Mouse (Mus musculus) subcutaneous adipose tissue, adult 2 months (tissue): ENCODE measurements around the gene Mettl3. TPM values are rescaled to one million over a fixed set of nuclear protein-coding genes. Genes with fewer than 3 reads are reported as not detected.

Source experiments
- polyA plus RNA-seq: library from polyadenylated mRNA; depleted of rRNA; stranded (reverse); fragments of >200 nt; gene quantifications from 2 replicates; pipeline ENCODE4 v1.2.3, GENCODE M21; 2012; ENCODE audit warnings: low replicate concordance; rRNA removed

The Mettl3 gene
- 16.8 and 29.3 TPM in 2 replicates for polyA plus RNA-seq

DNA sequence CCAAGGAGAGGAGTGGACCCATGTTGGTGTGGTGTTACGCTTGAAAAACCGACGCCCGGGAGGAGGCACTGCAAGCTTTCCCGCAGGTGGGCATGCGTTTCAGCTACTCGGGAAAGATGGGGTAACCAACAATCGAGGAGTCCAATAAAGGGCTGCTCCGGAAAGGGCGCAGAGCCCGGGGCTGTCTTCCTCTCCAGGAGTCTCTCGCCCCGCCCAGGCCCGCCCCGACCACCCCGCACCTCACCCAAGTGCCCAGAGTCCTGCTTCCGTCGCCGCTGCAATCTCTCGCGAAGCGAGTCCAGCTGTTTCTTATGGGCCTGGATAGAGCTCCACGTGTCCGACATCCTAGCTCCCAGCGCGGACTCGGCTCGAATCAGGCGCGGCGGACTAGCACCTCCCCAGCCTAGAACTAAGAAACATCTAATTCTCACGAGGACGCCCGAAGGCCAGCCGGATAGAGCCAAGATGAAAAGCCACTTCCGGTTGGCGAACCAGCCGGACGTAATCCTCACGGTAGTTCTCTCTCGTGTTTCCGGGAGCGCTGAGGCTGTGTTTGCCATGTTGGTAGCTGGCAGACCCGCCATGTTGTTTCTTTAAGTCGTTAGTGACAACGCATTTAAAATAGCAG is at the start of gene Mettl3:
TSS of gene Mettl3 (minus strand) at position 485 of the 628 bp plus-strand sequence.

DNA sequence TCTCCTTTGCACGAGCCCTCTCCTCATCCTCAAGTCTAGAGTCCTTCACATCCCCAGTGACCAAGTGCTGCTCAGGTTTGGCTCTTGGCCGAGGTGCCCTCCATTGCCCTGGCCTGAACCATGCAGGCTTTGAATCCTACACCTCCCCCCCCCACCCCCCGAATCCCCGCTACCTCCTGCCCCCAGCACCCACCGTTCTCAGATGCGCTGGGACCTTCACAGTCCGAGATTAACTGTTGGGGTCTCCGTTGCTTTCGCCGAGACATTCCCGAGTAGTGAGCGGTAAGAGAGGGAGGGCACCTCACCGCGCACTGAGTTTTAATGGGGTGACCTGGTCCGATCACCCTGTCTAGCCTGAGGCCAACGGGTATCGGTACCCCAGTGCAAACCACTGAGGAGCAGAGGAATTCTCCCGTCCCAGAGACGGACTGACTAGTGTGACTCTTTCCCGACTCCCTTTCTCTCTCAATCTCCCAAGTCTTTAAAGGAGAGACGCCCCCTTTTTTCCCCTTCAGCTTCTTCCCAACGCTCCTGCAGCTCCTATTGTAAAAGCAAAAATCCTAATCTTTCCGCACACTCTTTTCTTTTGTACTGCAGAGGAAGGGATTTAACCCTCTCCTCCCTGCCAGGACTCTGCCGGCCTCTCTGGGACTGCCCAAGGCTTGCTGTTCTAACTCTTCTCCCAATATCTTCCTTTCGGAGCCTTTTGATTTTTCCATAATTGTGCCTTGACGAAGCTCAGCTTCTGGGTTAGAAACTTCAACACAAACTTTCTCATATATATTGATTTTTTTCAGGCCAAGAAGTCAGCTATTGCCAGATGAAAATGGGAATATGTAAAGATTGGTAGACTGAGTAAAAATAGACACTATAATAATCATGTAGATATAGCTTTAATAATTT is 23.2 kb upstream of the Mettl3 start, which contains the start of gene Sall2:
TSS of gene Sall2 (minus strand) at position 853 of the 903 bp plus-strand sequence.

DNA sequence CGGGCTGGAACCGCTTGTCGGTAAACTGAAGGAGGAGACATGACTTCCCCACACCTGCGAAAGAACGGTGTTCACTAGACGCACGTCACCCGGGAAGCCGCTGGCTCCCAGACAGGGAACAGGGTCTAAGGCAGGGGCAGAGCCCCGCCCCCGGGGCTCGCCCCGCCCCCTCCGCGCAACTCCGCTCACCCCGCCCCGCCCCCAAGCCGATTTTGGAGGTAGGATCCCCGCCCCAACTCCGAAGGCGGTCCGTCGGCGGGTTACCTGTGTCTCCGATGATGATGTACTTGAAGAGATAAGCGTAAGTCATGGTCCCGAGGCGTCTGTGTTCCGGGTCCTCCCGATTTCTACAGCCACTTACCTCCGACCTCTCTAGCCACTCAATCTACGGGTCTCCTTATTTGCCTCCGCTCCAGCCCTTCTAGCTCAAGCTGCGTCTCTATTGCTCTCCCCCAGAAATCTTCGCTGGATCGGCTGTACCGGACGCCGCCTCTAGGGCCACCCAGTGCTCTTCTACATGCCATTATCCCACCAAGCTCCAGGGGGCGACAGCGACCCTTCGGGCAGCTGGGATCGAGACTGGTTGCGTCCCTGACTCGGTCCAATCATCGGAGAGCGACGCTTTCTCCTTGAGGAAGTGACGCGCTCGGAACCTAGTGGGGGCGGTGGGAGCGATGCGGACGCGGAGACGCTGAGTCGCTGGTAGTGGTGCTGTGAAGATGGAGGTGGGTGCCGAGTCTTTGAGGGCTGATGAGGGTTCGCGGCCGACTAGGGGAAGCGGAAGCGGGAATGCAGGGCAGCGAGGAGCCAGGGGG is 25.8 kb downstream of the Mettl3 start, which contains the start of the genes Tox4 and Rab2b:
TSS of gene Tox4 (plus strand) at position 215 of the 815 bp plus-strand sequence.
TSS of gene Rab2b (minus strand) at position 614 of the 815 bp plus-strand sequence.

DNA sequence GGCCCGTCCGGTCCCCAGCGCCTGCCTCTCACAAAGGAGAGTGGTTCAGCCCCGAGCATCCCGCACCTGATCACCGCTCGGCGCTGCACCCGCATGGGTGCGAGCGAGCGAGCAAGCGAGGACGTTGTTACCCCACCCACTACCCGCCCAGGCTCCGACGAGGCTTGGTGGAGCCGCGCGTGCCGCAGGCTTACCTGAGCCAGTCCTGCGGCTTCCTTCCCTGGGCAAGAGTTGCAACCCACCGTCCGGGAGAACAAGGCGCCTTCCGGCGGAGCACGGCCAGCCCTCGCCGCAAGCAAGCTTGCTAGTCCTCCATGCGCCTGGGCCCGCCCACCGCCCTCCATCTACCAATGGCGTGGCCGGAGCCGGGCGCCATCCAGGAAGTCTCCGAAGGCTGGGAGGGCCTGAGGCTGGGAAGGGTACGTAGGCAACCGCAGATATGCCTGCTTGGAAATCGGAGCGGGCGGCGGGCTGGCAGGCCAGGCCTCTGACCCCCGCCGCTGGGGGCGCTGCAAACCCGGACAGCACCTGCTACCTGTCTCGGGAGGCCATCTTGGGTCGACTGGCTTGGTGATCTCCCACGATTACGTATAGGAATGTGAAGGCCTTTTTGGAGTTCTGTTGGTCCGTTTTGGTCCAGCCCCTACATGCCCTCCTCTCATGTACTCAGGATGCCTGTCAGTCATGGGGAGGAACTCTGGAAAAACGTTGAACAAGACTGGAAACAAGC is 47.3 kb downstream of the Mettl3 start, which contains the start of gene Chd8:
TSS of gene Chd8 (minus strand) at position 297 of the 730 bp plus-strand sequence.

Other genes with a start within 250 kb of the Mettl3 start
- 56.3 and 109 TPM in 2 replicates for gene Hnrnpc, start 201.1 kb downstream of the Mettl3 start, polyA plus RNA-seq
- 1.0 and 2.4 TPM in 2 replicates for gene Rpgrip1, start 194.4 kb downstream of the Mettl3 start, polyA plus RNA-seq
- gene Supt16, start 107.7 kb downstream of the Mettl3 start, polyA plus RNA-seq = 8.7 and 17.8 TPM in 2 replicates
- 26.5 and 40.1 TPM in 2 replicates for gene Chd8, start 47.3 kb downstream of the Mettl3 start, polyA plus RNA-seq
- gene Tox4, start 26.0 kb downstream of the Mettl3 start, polyA plus RNA-seq = 31.8 and 44.0 TPM in 2 replicates
- gene Rab2b, start 25.6 kb downstream of the Mettl3 start, polyA plus RNA-seq = 16.9 and 18.2 TPM in 2 replicates
- 2.9 and 15.6 TPM in 2 replicates for gene Sall2, start 23.6 kb upstream of the Mettl3 start, polyA plus RNA-seq
- not detected in 2 replicates for gene Olfr1513, start 51.3 kb upstream of the Mettl3 start, polyA plus RNA-seq
- gene Olfr1512, start 74.0 kb upstream of the Mettl3 start, polyA plus RNA-seq = not detected in 2 replicates
- gene Olfr1511, start 92.3 kb upstream of the Mettl3 start, polyA plus RNA-seq = not detected in 2 replicates
- gene Olfr1510, start 109.2 kb upstream of the Mettl3 start, polyA plus RNA-seq = not detected in 2 replicates
- not detected in 2 replicates for gene Olfr1509, start 137.9 kb upstream of the Mettl3 start, polyA plus RNA-seq
- 0.03 TPM in 1 of 2 replicates, not detected in the other for gene Olfr1508, start 162.4 kb upstream of the Mettl3 start, polyA plus RNA-seq
- not detected in 2 replicates for gene Olfr1507, start 190.6 kb upstream of the Mettl3 start, polyA plus RNA-seq